Mouse (Mus musculus) cerebellum, adult 2 months (tissue): Measurements from ENCODE around the gene Armc5. TPM values are rescaled to one million over a fixed set of nuclear protein-coding genes. Genes with fewer than 3 reads are reported as not detected.
A peak's percentile ranks its signal among the peaks of the same experiment; 100 is the strongest.

Source experiments
- DNase-seq, 2 experiments: peaks; one replicate each; pipeline ENCODE4 v3.0.0; 2021
- H3K27ac ChIP-seq: fragments of 200-500 bp; 2 replicates; pipeline ENCODE4 v1.5.1; 2012; ENCODE audit warnings: low read length, control low read depth, inconsistent platforms; ENCODE audit not compliant: insufficient read depth
- H3K27me3 ChIP-seq: fragments of 200-500 bp; 2 replicates; pipeline ENCODE4 v1.6.1; 2012; ENCODE audit warnings: inconsistent platforms, mild to moderate bottlenecking, low read length, moderate library complexity; ENCODE audit not compliant: control insufficient read depth, insufficient read depth
- H3K4me1 ChIP-seq: fragments of 200-500 bp; 2 replicates; pipeline ENCODE4 v1.6.1; 2011; ENCODE audit warnings: low read length; ENCODE audit not compliant: control insufficient read depth, insufficient read depth
- H3K4me3 ChIP-seq: fragments of 200-500 bp; replicated peaks from 2 replicates; pipeline ENCODE3; 2011; ENCODE audit warnings: mild to moderate bottlenecking, low read depth, low read length, control low read depth; ENCODE audit not compliant: insufficient read depth
- CTCF ChIP-seq: fragments of 200-500 bp; IDR thresholded peaks from 2 replicates; pipeline ENCODE4 v1.5.1; 2011; ENCODE audit warnings: low read depth, mild to moderate bottlenecking, control low read depth, low read length, moderate library complexity, borderline replicate concordance; ENCODE audit not compliant: insufficient read depth
- POLR2A ChIP-seq: fragments of 200-500 bp; IDR thresholded peaks from 2 replicates; pipeline ENCODE4 v1.6.1; 2011; ENCODE audit warnings: low read length, control low read depth, borderline replicate concordance; ENCODE audit not compliant: insufficient read depth
- WGBS: fragments of 180-500 bp; shearing (Covaris S2); methylation state at CpG from one replicate; pipeline ENCODE4 v1.1.7; 2018; 5-methylcytosine and 5-hydroxymethylcytosine counted together
- polyA plus RNA-seq: library from polyadenylated mRNA; depleted of rRNA; stranded (reverse); fragments of >200 nt; gene quantifications from 2 replicates; pipeline ENCODE4 v1.2.3, GENCODE M21; 2012

Gene Armc5
- polyA plus RNA-seq, 1 experiment = 16.1 TPM

GRCm38 (mm10) chr7:128248081-128249042, 11.2 kb downstream of the Armc5 start:
- peaks cover 29% of the 10 kb centered on the region; the same call in 1 of the 2 replicates for H3K4me1 ChIP-seq
- no peaks in the 10 kb centered on the region for H3K27me3 ChIP-seq
- TF ChIP-seq POLR2A (no peak), CTCF (no peak)
- 88% methylated on average over 10 of the region's 10 CpGs for WGBS
- no peak overlapping the region for H3K4me3 ChIP-seq
- H3K27ac ChIP-seq = no peak overlapping the region
- DNase-seq = no peak

GRCm38 (mm10) chr7:128249998-128250397, 12.9 kb downstream of the Armc5 start:
- Histone ChIP-seq H3K27ac (no peak overlapping the region), H3K4me3 (no peak overlapping the region), H3K27me3 (no peaks in the 10 kb centered on the region), H3K4me1 (peaks cover 27% of the 10 kb centered on the region; the same call in 1 of the 2 replicates)
- WGBS = 88% methylated on average over 5 of the region's 5 CpGs
- DNase-seq = no peak
- TF ChIP-seq CTCF = no peak
- no peak for TF ChIP-seq POLR2A

GRCm38 (mm10) chr7:128251946-128252345, 14.8 kb downstream of the Armc5 start:
- H3K4me1 ChIP-seq = peaks cover 17% of the 10 kb centered on the region; the same call in 1 of the 2 replicates
- DNase-seq = peak; percentile 53 to 74
- 11% methylated on average over 12 of the region's 12 CpGs for WGBS
- no peak overlapping the region for H3K4me3 ChIP-seq
- H3K27me3 ChIP-seq = no peaks in the 10 kb centered on the region
- TF ChIP-seq CTCF (no peak), POLR2A (no peak)
- H3K27ac ChIP-seq = no peak overlapping the region

- peaks cover 17% of the 10 kb centered on the region; the same call in 1 of the 2 replicates for H3K4me1 ChIP-seq
- DNase-seq = peak in 1 of 2 experiments; percentile 21
- no peak overlapping the region for H3K27ac ChIP-seq
- H3K27me3 ChIP-seq = no peaks in the 10 kb centered on the region
- TF ChIP-seq CTCF = no peak
- TF ChIP-seq POLR2A = no peak
- 22% methylated on average over 24 of the region's 24 CpGs for WGBS
- H3K4me3 ChIP-seq = peak overlapping the region; percentile 1
Observed at GRCm38 (mm10) chr7:128252609-128253008, 15.5 kb downstream of the Armc5 start.

GRCm38 (mm10) chr7:128254978-128255377, 17.8 kb downstream of the Armc5 start:
- no peaks in the 10 kb centered on the region for H3K27me3 ChIP-seq
- TF ChIP-seq POLR2A (no peak), CTCF (no peak)
- H3K27ac ChIP-seq = no peak overlapping the region
- no peak for DNase-seq
- WGBS = 47% methylated on average over 2 of the region's 2 CpGs
- H3K4me1 ChIP-seq = peaks cover 17% of the 10 kb centered on the region; the same call in 1 of the 2 replicates
- H3K4me3 ChIP-seq = no peak overlapping the region

GRCm38 (mm10) chr7:128255757-128256156, 18.6 kb downstream of the Armc5 start:
- TF ChIP-seq CTCF (no peak), POLR2A (no peak)
- Histone ChIP-seq H3K27ac (no peak overlapping the region), H3K4me3 (no peak overlapping the region), H3K27me3 (no peaks in the 10 kb centered on the region), H3K4me1 (peaks cover 17% of the 10 kb centered on the region; the same call in 1 of the 2 replicates)
- no peak for DNase-seq
- WGBS = 92% methylated on average over 5 of the region's 5 CpGs

- Histone ChIP-seq H3K4me1 (peaks cover 11% of the 10 kb centered on the region; the same call in 1 of the 2 replicates), H3K27ac (no peak overlapping the region), H3K27me3 (no peaks in the 10 kb centered on the region), H3K4me3 (no peak overlapping the region)
- TF ChIP-seq CTCF (no peak), POLR2A (no peak)
- WGBS = 25% methylated on average over 5 of the region's 5 CpGs
- DNase-seq = no peak
Observed at GRCm38 (mm10) chr7:128256783-128257334, 19.7 kb downstream of the Armc5 start.
